8 mouse cellular contexts compared by ENCODE assay signal in genomic region chr13:83604320-83604719, GRCm38 (mm10).
DNase-seq lines count a peak whose midpoint lies in the region; ATAC-seq lines count a peak whose summit lies in the region.

No protein-coding gene starts in this region.

- H3K9me3 ChIP-seq in forebrain, embryonic 14.5 days (replicated peaks; ENCODE audit: control insufficient read depth, low read length), result no peaks in the 10 kb centered on the region
- no peaks in the 10 kb centered on the region for H3K9me3 ChIP-seq in forebrain, embryonic 11.5 days (ENCODE audit: control insufficient read depth, low read length)

- no peaks in the 10 kb centered on the region for H3K36me3 ChIP-seq in forebrain, embryonic 14.5 days (ENCODE audit: control insufficient read depth, insufficient read depth, low read length)
- no peaks in the 10 kb centered on the region for H3K36me3 ChIP-seq in forebrain, embryonic 11.5 days (ENCODE audit: control insufficient read depth, insufficient read depth, low read length)

- peak; percentile 63 for DNase-seq in forebrain, embryonic 14.5 days (ENCODE audit: low spot score)
- no peak for DNase-seq in forebrain, embryonic 11.5 days (ENCODE audit: low spot score)
- peak; percentile 68 for DNase-seq in right cerebral cortex, adult 18-20 months
- no peak for DNase-seq in right cerebral cortex, adult 2 months (ENCODE audit: low spot score in 2 of 2)
- peak; percentile 30 to 69 for DNase-seq in lung, postnatal 4 days
- DNase-seq in frontal cortex, postnatal 14 days (ENCODE audit: low spot score in 2 of 2), result no peak
- no peak for DNase-seq in layer of hippocampus, postnatal 36 days

- 0 out of 2 replicates have a peak, but pooled peaks have one; percentile 37 for ATAC-seq in forebrain, embryonic 14.5 days
- ATAC-seq in forebrain, embryonic 11.5 days (replicated peaks; ENCODE audit: low FRiP score), result no peak
- peak; percentile 23; the same call in 1 of the 2 replicates for ATAC-seq in granulocyte monocyte progenitor cell, adult 5-6 weeks (replicated peaks; ENCODE audit: poor library complexity, severe bottlenecking)

- H3K27ac ChIP-seq in forebrain, embryonic 14.5 days (ENCODE audit: low read depth, low read length), result no peak overlapping the region
- no peak overlapping the region for H3K27ac ChIP-seq in forebrain, embryonic 11.5 days (ENCODE audit: low read depth, low read length)

- 8% methylated on average over 3 of the region's 3 CpGs for WGBS in forebrain, embryonic 14.5 days
- WGBS in forebrain, embryonic 11.5 days, result 18% methylated on average over 3 of the region's 3 CpGs

- no peak overlapping the region; the same call in 1 of the 2 replicates for H3K4me2 ChIP-seq in forebrain, embryonic 14.5 days (ENCODE audit: low read length)
- no peak overlapping the region for H3K4me2 ChIP-seq in forebrain, embryonic 11.5 days (ENCODE audit: low read depth, low read length, severe bottlenecking)

- H3K27me3 ChIP-seq in forebrain, embryonic 14.5 days (replicated peaks; ENCODE audit: control insufficient read depth, insufficient read depth, low read length), result no peaks in the 10 kb centered on the region
- H3K27me3 ChIP-seq in forebrain, embryonic 11.5 days (ENCODE audit: control insufficient read depth, insufficient read depth, low read length), result no peaks in the 10 kb centered on the region

- H3K4me1 ChIP-seq in forebrain, embryonic 14.5 days (ENCODE audit: control insufficient read depth, insufficient read depth, low read length), result peaks cover 22% of the 10 kb centered on the region; the same call in 1 of the 2 replicates
- peaks cover 6% of the 10 kb centered on the region for H3K4me1 ChIP-seq in forebrain, embryonic 11.5 days (replicated peaks; ENCODE audit: control insufficient read depth, insufficient read depth, low read length)

- no peak overlapping the region for H3K4me3 ChIP-seq in forebrain, embryonic 14.5 days (ENCODE audit: low read depth, low read length)
- no peak overlapping the region for H3K4me3 ChIP-seq in forebrain, embryonic 11.5 days (ENCODE audit: low read depth, low read length)

- H3K9ac ChIP-seq in forebrain, embryonic 14.5 days (ENCODE audit: low read length), result no peak overlapping the region
- no peak overlapping the region for H3K9ac ChIP-seq in forebrain, embryonic 11.5 days (ENCODE audit: low read length)

Comparison
In these comparisons a context has a peak if more than half of its experiments do, and no peak if none do; other contexts are left out.
1. DNase-seq: peak in forebrain, embryonic 14.5 days (single experiment), right cerebral cortex, adult 18-20 months (single experiment) and lung, postnatal 4 days (2 of 2); none in forebrain, embryonic 11.5 days (single experiment), right cerebral cortex, adult 2 months (0 of 2), frontal cortex, postnatal 14 days (0 of 2) and layer of hippocampus, postnatal 36 days (0 of 2).